Mouse (Mus musculus) ES-Bruce4 (cell line): Measurements from ENCODE around the gene Aco1.

Source experiments
- CTCF ChIP-seq: IDR thresholded peaks from one replicate; pipeline ENCODE4 v1.8.1; 2011; ENCODE audit warnings: low read depth, low read length
- EP300 ChIP-seq: IDR thresholded peaks from 2 replicates; pipeline ENCODE4 v1.6.1; 2011; ENCODE audit warnings: low read depth, low read length; ENCODE audit not compliant: insufficient read depth
- POLR2A ChIP-seq: IDR thresholded peaks from one replicate; pipeline ENCODE4 v1.8.1; 2011; ENCODE audit warnings: low read length; ENCODE audit not compliant: insufficient read depth

DNA sequence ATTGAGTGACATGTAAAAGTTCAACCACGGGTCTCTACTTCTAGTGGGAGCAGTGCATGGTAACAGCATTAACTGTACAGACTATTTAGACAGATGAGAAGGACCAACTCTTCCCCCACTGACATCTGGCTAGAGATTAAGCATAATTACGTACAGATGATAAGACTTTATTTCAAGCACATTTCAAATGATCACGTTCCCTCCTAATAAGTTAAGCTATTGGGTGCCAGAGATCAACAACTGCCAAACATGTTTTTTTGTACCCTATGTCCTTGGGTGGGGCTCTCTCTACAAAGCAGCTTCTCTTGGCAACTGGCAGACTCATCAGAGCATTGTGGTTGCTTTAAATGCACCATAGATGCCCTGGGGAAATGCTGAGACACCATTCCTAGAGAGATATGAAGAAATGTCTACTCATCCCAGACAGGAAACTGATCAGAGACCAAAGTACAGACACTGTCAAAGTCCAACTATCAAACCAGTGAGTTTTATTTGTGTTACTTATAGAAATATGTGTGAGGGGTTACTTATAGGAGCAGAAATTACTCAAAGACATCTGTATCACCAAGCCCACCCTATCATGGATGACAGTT lies 3.1 kb upstream of the Aco1 start:
- TF ChIP-seq CTCF (no peak), POLR2A (no peak), EP300 (no peak)
